Mouse (Mus musculus) embryonic facial prominence, embryonic 14.5 days (tissue): ENCODE data around the gene Gpr27. TPM values are rescaled to one million over a fixed set of nuclear protein-coding genes. Genes with fewer than 3 reads are reported as not detected.
A peak's percentile ranks its signal among the peaks of the same experiment; 100 is the strongest.

Experiments used
- ATAC-seq: fragments of 200-750 bp; cut with Nextera tagmentation; 2 replicates; pipeline ENCODE4 v1.8.0; 2017; ENCODE audit warnings: low read depth, moderate number of reproducible peaks, moderate TSS enrichment
- DNase-seq: peaks from one replicate; pipeline ENCODE4 v3.0.0-alpha.2; 2015; ENCODE audit warnings: low spot score
- H3K27ac ChIP-seq: fragments of 300-500 bp; sonication (generic); replicated peaks from 2 replicates; pipeline ENCODE4 v1.5.1; 2014; ENCODE audit warnings: low read depth, mild to moderate bottlenecking, low read length, moderate library complexity
- H3K27me3 ChIP-seq: fragments of 300-500 bp; sonication (generic); replicated peaks from 2 replicates; pipeline ENCODE4 v1.6.1; 2014; ENCODE audit warnings: low read length; ENCODE audit not compliant: control insufficient read depth, insufficient read depth
- H3K36me3 ChIP-seq: fragments of 300-500 bp; sonication (generic); 2 replicates; pipeline ENCODE4 v1.6.1; 2014; ENCODE audit warnings: low read length, mixed read lengths; ENCODE audit not compliant: control insufficient read depth, insufficient read depth
- H3K4me1 ChIP-seq: fragments of 300-500 bp; sonication (generic); 2 replicates; pipeline ENCODE4 v1.6.1; 2014; ENCODE audit warnings: antibody characterized with exemption, low read length; ENCODE audit not compliant: control insufficient read depth, insufficient read depth
- H3K4me2 ChIP-seq: fragments of 300-500 bp; sonication (generic); 2 replicates; pipeline ENCODE4 v1.6.1; 2014; ENCODE audit warnings: low read depth, mild to moderate bottlenecking, low read length, moderate library complexity, mixed read lengths
- H3K4me3 ChIP-seq: fragments of 300-500 bp; sonication (generic); 2 replicates; pipeline ENCODE4 v1.5.1; 2014; ENCODE audit warnings: low read depth, mild to moderate bottlenecking, low read length
- H3K9ac ChIP-seq: fragments of 300-500 bp; sonication (generic); 2 replicates; pipeline ENCODE4 v1.6.1; 2014; ENCODE audit warnings: low read depth, mild to moderate bottlenecking, low read length, moderate library complexity, mixed read lengths
- H3K9me3 ChIP-seq: fragments of 300-500 bp; sonication (generic); 2 replicates; pipeline ENCODE4 v1.6.1; 2016; ENCODE audit warnings: low read length; ENCODE audit not compliant: control insufficient read depth
- WGBS: fragments of 180-500 bp; shearing (Covaris S2); extraction: QIAGEN DNeasy Blood & Tissue Kit; methylation state at CpG from one replicate; pipeline ENCODE4 v1.1.7; 2014; 5-methylcytosine and 5-hydroxymethylcytosine counted together
- polyA plus RNA-seq: library from polyadenylated mRNA; unstranded; fragments of >200 nt; fragmentation: Nextera tagmentation; extraction: Ambion mirVana; gene quantifications from 2 replicates; pipeline ENCODE4 v1.2.1, GENCODE M21; 2014

The Gpr27 gene
- polyA plus RNA-seq, result 7.9 TPM in 2 replicates

- peak within 1 kb of the TSS; percentile 81 for H3K4me3 ChIP-seq
- peak within 1 kb of the TSS; percentile 84 for H3K4me2 ChIP-seq
- H3K9ac ChIP-seq, result peak within 1 kb of the TSS; percentile 89
- ATAC-seq (peak; percentile 80), DNase-seq (peak; percentile 44)
- peak within 1 kb of the TSS; percentile 68 for H3K27ac ChIP-seq
- H3K9me3 ChIP-seq, result no peaks in the 10 kb centered on the region
- WGBS, result 0% methylated on average over 2 of the region's 112 CpGs
- peaks cover 3% of the 10 kb centered on the region; the same call in 1 of the 2 replicates for H3K4me1 ChIP-seq
- H3K27me3 ChIP-seq, result peaks cover 20% of the 10 kb centered on the region
- no peaks in the 10 kb centered on the region for H3K36me3 ChIP-seq
Measured at GRCm38 (mm10) chr6:99692206-99692915, at the start of gene Gpr27. Gene Gpr27, plus strand, starts transcription at chr6:99692679.

GRCm38 (mm10) chr6:99643439-99644199 is 48.9 kb upstream of the Gpr27 start:
- ATAC-seq (no peak), DNase-seq (peak; percentile 37)
- Histone ChIP-seq H3K4me2 (no peak overlapping the region), H3K4me3 (no peak overlapping the region), H3K4me1 (no peaks in the 10 kb centered on the region; the same call in 1 of the 2 replicates), H3K9ac (no peak overlapping the region), H3K9me3 (no peaks in the 10 kb centered on the region), H3K27ac (no peak overlapping the region), H3K27me3 (no peaks in the 10 kb centered on the region), H3K36me3 (peaks cover 30% of the 10 kb centered on the region)
- WGBS, result 56% methylated on average over 10 of the region's 10 CpGs

- ATAC-seq (no peak), DNase-seq (no peak)
- 78% methylated on average over 5 of the region's 5 CpGs for WGBS
- Histone ChIP-seq H3K36me3 (peaks cover 23% of the 10 kb centered on the region), H3K27me3 (no peaks in the 10 kb centered on the region), H3K4me2 (no peak overlapping the region), H3K9ac (no peak overlapping the region), H3K27ac (no peak overlapping the region), H3K9me3 (no peaks in the 10 kb centered on the region), H3K4me3 (no peak overlapping the region), H3K4me1 (no peaks in the 10 kb centered on the region; the same call in 1 of the 2 replicates)
Measured at GRCm38 (mm10) chr6:99644386-99644785, 48.1 kb upstream of the Gpr27 start.

- Histone ChIP-seq H3K4me3 (no peak overlapping the region), H3K4me2 (no peak overlapping the region), H3K36me3 (peaks cover 18% of the 10 kb centered on the region), H3K9ac (no peak overlapping the region), H3K9me3 (no peaks in the 10 kb centered on the region), H3K27ac (no peak overlapping the region), H3K4me1 (no peaks in the 10 kb centered on the region; the same call in 1 of the 2 replicates), H3K27me3 (no peaks in the 10 kb centered on the region)
- ATAC-seq, result no peak
- no peak for DNase-seq
- WGBS, result 77% methylated on average over 5 of the region's 5 CpGs
Measured at GRCm38 (mm10) chr6:99644876-99645275, 47.6 kb upstream of the Gpr27 start.

- DNase-seq (no peak), ATAC-seq (no peak)
- Histone ChIP-seq H3K27ac (no peak overlapping the region), H3K36me3 (peaks cover 16% of the 10 kb centered on the region), H3K4me2 (no peak overlapping the region), H3K4me1 (no peaks in the 10 kb centered on the region; the same call in 1 of the 2 replicates), H3K27me3 (no peaks in the 10 kb centered on the region), H3K9me3 (no peaks in the 10 kb centered on the region), H3K4me3 (no peak overlapping the region), H3K9ac (no peak overlapping the region)
- WGBS, result 54% methylated on average over 10 of the region's 10 CpGs
Measured at GRCm38 (mm10) chr6:99646344-99646743, 46.1 kb upstream of the Gpr27 start.

- H3K27me3 ChIP-seq, result no peaks in the 10 kb centered on the region
- H3K36me3 ChIP-seq, result peaks cover 16% of the 10 kb centered on the region
- no peak overlapping the region for H3K4me2 ChIP-seq
- no peak overlapping the region for H3K27ac ChIP-seq
- 60% methylated on average over 2 of the region's 2 CpGs for WGBS
- H3K9me3 ChIP-seq, result no peaks in the 10 kb centered on the region
- no peak overlapping the region for H3K9ac ChIP-seq
- no peaks in the 10 kb centered on the region; the same call in 1 of the 2 replicates for H3K4me1 ChIP-seq
- no peak for ATAC-seq
- no peak for DNase-seq
- no peak overlapping the region for H3K4me3 ChIP-seq
Measured at GRCm38 (mm10) chr6:99649307-99649706, 43.2 kb upstream of the Gpr27 start.

- H3K9ac ChIP-seq, result no peak overlapping the region
- 83% methylated on average over 2 of the region's 2 CpGs for WGBS
- H3K27ac ChIP-seq, result no peak overlapping the region
- H3K36me3 ChIP-seq, result peaks cover 3% of the 10 kb centered on the region; the same call in 1 of the 2 replicates
- no peaks in the 10 kb centered on the region for H3K4me1 ChIP-seq
- ATAC-seq (no peak), DNase-seq (no peak)
- no peak overlapping the region for H3K4me2 ChIP-seq
- no peaks in the 10 kb centered on the region for H3K27me3 ChIP-seq
- no peaks in the 10 kb centered on the region for H3K9me3 ChIP-seq
- no peak overlapping the region for H3K4me3 ChIP-seq
Measured at GRCm38 (mm10) chr6:99652341-99652740, 40.1 kb upstream of the Gpr27 start.

GRCm38 (mm10) chr6:99654343-99654742 is 38.1 kb upstream of the Gpr27 start:
- 29% methylated on average over 5 of the region's 5 CpGs for WGBS
- ATAC-seq, result peak; percentile 39; the same call in 1 of the 2 replicates
- no peaks in the 10 kb centered on the region for H3K9me3 ChIP-seq
- H3K27ac ChIP-seq, result no peak overlapping the region
- peak; percentile 30 for DNase-seq
- no peak overlapping the region for H3K4me3 ChIP-seq
- no peaks in the 10 kb centered on the region for H3K36me3 ChIP-seq
- H3K4me1 ChIP-seq, result no peaks in the 10 kb centered on the region
- H3K4me2 ChIP-seq, result no peak overlapping the region
- no peak overlapping the region for H3K9ac ChIP-seq
- no peaks in the 10 kb centered on the region for H3K27me3 ChIP-seq
